Mouse (Mus musculus) kidney, adult 2 months (tissue): ENCODE measurements at regions not wholly inside any gene's neighbourhood (a gene's known extent, or its start where the extent isn't known, plus 50 kb on each side); places are given as distances from the start of the nearest gene placed in this dataset.

Experiments used
- DNase-seq: peaks from one replicate; pipeline ENCODE4 v3.0.0; 2021
- H3K27ac ChIP-seq: fragments of 200-500 bp; 2 replicates; pipeline ENCODE4 v1.5.1; 2012; ENCODE audit warnings: low read depth, low read length, control low read depth, inconsistent platforms; ENCODE audit not compliant: insufficient read depth
- H3K27me3 ChIP-seq: fragments of 200-500 bp; replicated peaks from 2 replicates; pipeline ENCODE4 v1.6.1; 2012; ENCODE audit warnings: mild to moderate bottlenecking, moderate library complexity, low read length, inconsistent platforms; ENCODE audit not compliant: control insufficient read depth, insufficient read depth
- H3K36me3 ChIP-seq: fragments of 200-500 bp; 2 replicates; pipeline ENCODE4 v1.6.1; 2012; ENCODE audit warnings: mild to moderate bottlenecking, moderate library complexity, low read length, inconsistent platforms; ENCODE audit not compliant: control insufficient read depth, insufficient read depth
- H3K4me1 ChIP-seq: fragments of 200-500 bp; 2 replicates; pipeline ENCODE4 v1.6.1; 2011; ENCODE audit warnings: low read length; ENCODE audit not compliant: control insufficient read depth, insufficient read depth
- H3K4me3 ChIP-seq: fragments of 200-500 bp; 2 replicates; pipeline ENCODE4 v1.5.1; 2011; ENCODE audit warnings: mild to moderate bottlenecking, low read depth, low read length, control low read depth; ENCODE audit not compliant: insufficient read depth
- CTCF ChIP-seq: fragments of 200-500 bp; conservative IDR thresholded peaks from 2 replicates; pipeline ENCODE4 v1.5.1; 2011; ENCODE audit warnings: low read depth, mild to moderate bottlenecking, control low read depth, low read length, moderate library complexity, mixed read lengths; ENCODE audit not compliant: insufficient read depth, insufficient read length
- POLR2A ChIP-seq: fragments of 200-500 bp; IDR thresholded peaks from one replicate; pipeline ENCODE4 v1.6.1; 2011; ENCODE audit warnings: low read depth, low read length, control low read depth
- WGBS: fragments of 180-500 bp; shearing (Covaris S2); methylation state at CpG from one replicate; pipeline ENCODE4 v1.1.7; 2018; 5-methylcytosine and 5-hydroxymethylcytosine counted together

GRCm38 (mm10) chr9:17149424-17149823 lies 648.3 kb upstream of the Fat3 start:
- no peak overlapping the region for H3K27ac ChIP-seq
- 38% methylated on average over 2 of the region's 2 CpGs for WGBS
- no peak for DNase-seq

More at GRCm38 (mm10) chr9:17149424-17149823, 648.3 kb upstream of the Fat3 start:
- Histone ChIP-seq H3K36me3 (no peaks in the 10 kb centered on the region), H3K4me1 (no peaks in the 10 kb centered on the region), H3K4me3 (no peak overlapping the region), H3K27me3 (no peaks in the 10 kb centered on the region)
- TF ChIP-seq POLR2A (no peak), CTCF (no peak)
